Mouse (Mus musculus) thymus, adult 2 months (tissue): ENCODE data around the gene Ehd3. TPM values are rescaled to one million over a fixed set of nuclear protein-coding genes. Genes with fewer than 3 reads are reported as not detected.

ENCODE experiments used
- DNase-seq: peaks from one replicate; pipeline ENCODE4 v3.0.0; 2021
- H3K27ac ChIP-seq: fragments of 200-500 bp; 2 replicates; pipeline ENCODE4 v1.5.1; 2012; ENCODE audit warnings: low read length, control low read depth; ENCODE audit not compliant: control insufficient read depth, insufficient read depth
- H3K27me3 ChIP-seq: fragments of 200-500 bp; 2 replicates; pipeline ENCODE4 v1.6.1; 2012; ENCODE audit warnings: mild to moderate bottlenecking, low read length, moderate library complexity, mixed read lengths; ENCODE audit not compliant: control insufficient read depth, insufficient read depth
- H3K36me3 ChIP-seq: fragments of 200-500 bp; 2 replicates; pipeline ENCODE4 v1.6.1; 2012; ENCODE audit warnings: mild to moderate bottlenecking, low read length, moderate library complexity; ENCODE audit not compliant: control insufficient read depth, insufficient read depth
- H3K4me1 ChIP-seq: fragments of 200-500 bp; replicated peaks from 2 replicates; pipeline ENCODE4 v1.6.1; 2012; ENCODE audit warnings: low read length; ENCODE audit not compliant: control insufficient read depth, insufficient read depth
- H3K4me3 ChIP-seq: fragments of 200-500 bp; 2 replicates; pipeline ENCODE4 v1.5.1; 2012; ENCODE audit warnings: mild to moderate bottlenecking, low read length, control low read depth, moderate library complexity; ENCODE audit not compliant: control insufficient read depth, insufficient read depth
- CTCF ChIP-seq: fragments of 200-500 bp; IDR thresholded peaks from 2 replicates; pipeline ENCODE4 v1.5.1; 2012; ENCODE audit warnings: mild to moderate bottlenecking, control low read depth, low read length, moderate library complexity, borderline replicate concordance; ENCODE audit not compliant: control insufficient read depth, poor library complexity, insufficient read depth; ENCODE audit errors: extremely low read depth
- POLR2A ChIP-seq: fragments of 200-500 bp; IDR thresholded peaks from 2 replicates; pipeline ENCODE4 v1.6.1; 2012; ENCODE audit warnings: mild to moderate bottlenecking, low read length, control low read depth, moderate library complexity; ENCODE audit not compliant: control insufficient read depth, poor library complexity, insufficient read depth; ENCODE audit errors: extremely low read depth
- WGBS: fragments of 180-500 bp; shearing (Covaris S2); methylation state at CpG from one replicate; pipeline ENCODE4 v1.1.7; 2018; 5-methylcytosine and 5-hydroxymethylcytosine counted together
- polyA plus RNA-seq: library from polyadenylated mRNA; depleted of rRNA; stranded (reverse); fragments of >200 nt; gene quantifications from 2 replicates; pipeline ENCODE4 v1.2.3, GENCODE M21; 2012

Gene Ehd3
- polyA plus RNA-seq, 1 experiment, result 45.0 TPM

- DNase-seq, result peak; percentile 56
- TF ChIP-seq CTCF, result no peak
- no peak for TF ChIP-seq POLR2A
- no peaks in the 10 kb centered on the region for H3K27me3 ChIP-seq
- peaks cover 50% of the 10 kb centered on the region for H3K4me1 ChIP-seq
- peak overlapping the region; percentile 58; the same call in 1 of the 2 replicates for H3K27ac ChIP-seq
- WGBS, result 22% methylated on average over 8 of the region's 8 CpGs
- no peak overlapping the region for H3K4me3 ChIP-seq
- no peaks in the 10 kb centered on the region for H3K36me3 ChIP-seq
Measured at GRCm38 (mm10) chr17:73813031-73813660, 9.2 kb downstream of the Ehd3 start.

GRCm38 (mm10) chr17:73814500-73815190, 10.7 kb downstream of the Ehd3 start:
- TF ChIP-seq POLR2A, result no peak
- TF ChIP-seq CTCF, result no peak
- Histone ChIP-seq H3K4me3 (no peak overlapping the region), H3K27ac (peak overlapping the region; percentile 94), H3K36me3 (no peaks in the 10 kb centered on the region), H3K4me1 (peaks cover 56% of the 10 kb centered on the region), H3K27me3 (no peaks in the 10 kb centered on the region)
- WGBS, result 13% methylated on average over 6 of the region's 6 CpGs
- peak; percentile 78 for DNase-seq

- no peak for DNase-seq
- TF ChIP-seq CTCF, result no peak
- no peak for TF ChIP-seq POLR2A
- WGBS, result 94% methylated on average over 9 of the region's 9 CpGs
- Histone ChIP-seq H3K36me3 (no peaks in the 10 kb centered on the region), H3K4me1 (peaks cover 63% of the 10 kb centered on the region), H3K27ac (no peak overlapping the region), H3K27me3 (no peaks in the 10 kb centered on the region), H3K4me3 (no peak overlapping the region)
Measured at GRCm38 (mm10) chr17:73817697-73818380, 13.9 kb downstream of the Ehd3 start.

GRCm38 (mm10) chr17:73818936-73819335, 15.0 kb downstream of the Ehd3 start:
- peaks cover 63% of the 10 kb centered on the region for H3K4me1 ChIP-seq
- no peaks in the 10 kb centered on the region for H3K27me3 ChIP-seq
- no peaks in the 10 kb centered on the region for H3K36me3 ChIP-seq
- 32% methylated on average over 4 of the region's 4 CpGs for WGBS
- no peak overlapping the region for H3K4me3 ChIP-seq
- H3K27ac ChIP-seq, result peak overlapping the region; percentile 83
- no peak for DNase-seq
- no peak for TF ChIP-seq POLR2A
- TF ChIP-seq CTCF, result no peak

- TF ChIP-seq POLR2A (no peak), CTCF (no peak)
- Histone ChIP-seq H3K4me1 (peaks cover 53% of the 10 kb centered on the region), H3K4me3 (no peak overlapping the region), H3K36me3 (no peaks in the 10 kb centered on the region), H3K27me3 (no peaks in the 10 kb centered on the region), H3K27ac (no peak overlapping the region)
- no peak for DNase-seq
- WGBS, result 95% methylated on average over 4 of the region's 4 CpGs
Measured at GRCm38 (mm10) chr17:73820726-73821125, 16.8 kb downstream of the Ehd3 start.

- H3K27ac ChIP-seq, result peak overlapping the region; percentile 80
Measured at GRCm38 (mm10) chr17:73822255-73822654, 18.3 kb downstream of the Ehd3 start.

More at GRCm38 (mm10) chr17:73822255-73822654, 18.3 kb downstream of the Ehd3 start:
- no peak overlapping the region for H3K4me3 ChIP-seq
- H3K36me3 ChIP-seq, result peaks cover 3% of the 10 kb centered on the region
- peak; percentile 63 for DNase-seq
- 26% methylated on average over 4 of the region's 4 CpGs for WGBS
- peaks cover 46% of the 10 kb centered on the region for H3K4me1 ChIP-seq
- TF ChIP-seq CTCF (no peak), POLR2A (no peak)
- H3K27me3 ChIP-seq, result no peaks in the 10 kb centered on the region
